Mouse (Mus musculus) cortical plate, adult 2 months (tissue): ENCODE measurements around the gene Rpl10a. TPM values are rescaled to one million over a fixed set of nuclear protein-coding genes. Genes with fewer than 3 reads are reported as not detected.

Experiments
- H3K27ac ChIP-seq: fragments of 200-500 bp; 2 replicates; pipeline ENCODE4 v1.5.1; 2012; ENCODE audit warnings: low read length, control low read depth, inconsistent platforms; ENCODE audit not compliant: insufficient read depth
- H3K4me1 ChIP-seq: fragments of 200-500 bp; 2 replicates; pipeline ENCODE4 v1.6.1; 2011; ENCODE audit warnings: low read length; ENCODE audit not compliant: control insufficient read depth, insufficient read depth
- H3K4me3 ChIP-seq: fragments of 200-500 bp; 2 replicates; pipeline ENCODE4 v1.5.1; 2011; ENCODE audit warnings: mild to moderate bottlenecking, low read length, control low read depth; ENCODE audit not compliant: insufficient read depth
- CTCF ChIP-seq: fragments of 200-500 bp; IDR thresholded peaks from 2 replicates; pipeline ENCODE4 v1.5.1; 2011; ENCODE audit warnings: mild to moderate bottlenecking, control low read depth, low read length; ENCODE audit not compliant: insufficient read depth; ENCODE audit errors: extremely low read depth
- POLR2A ChIP-seq: fragments of 200-500 bp; IDR thresholded peaks from 2 replicates; pipeline ENCODE4 v1.6.1; 2011; ENCODE audit warnings: mild to moderate bottlenecking, low read length, control low read depth; ENCODE audit not compliant: insufficient read depth; ENCODE audit errors: extremely low read depth
- polyA plus RNA-seq: library from polyadenylated mRNA; depleted of rRNA; stranded (reverse); fragments of >200 nt; gene quantifications from 2 replicates; pipeline ENCODE4 v1.2.3, GENCODE M21; 2012

Rpl10a gene
- polyA plus RNA-seq, 1 experiment, result 705 TPM

DNA sequence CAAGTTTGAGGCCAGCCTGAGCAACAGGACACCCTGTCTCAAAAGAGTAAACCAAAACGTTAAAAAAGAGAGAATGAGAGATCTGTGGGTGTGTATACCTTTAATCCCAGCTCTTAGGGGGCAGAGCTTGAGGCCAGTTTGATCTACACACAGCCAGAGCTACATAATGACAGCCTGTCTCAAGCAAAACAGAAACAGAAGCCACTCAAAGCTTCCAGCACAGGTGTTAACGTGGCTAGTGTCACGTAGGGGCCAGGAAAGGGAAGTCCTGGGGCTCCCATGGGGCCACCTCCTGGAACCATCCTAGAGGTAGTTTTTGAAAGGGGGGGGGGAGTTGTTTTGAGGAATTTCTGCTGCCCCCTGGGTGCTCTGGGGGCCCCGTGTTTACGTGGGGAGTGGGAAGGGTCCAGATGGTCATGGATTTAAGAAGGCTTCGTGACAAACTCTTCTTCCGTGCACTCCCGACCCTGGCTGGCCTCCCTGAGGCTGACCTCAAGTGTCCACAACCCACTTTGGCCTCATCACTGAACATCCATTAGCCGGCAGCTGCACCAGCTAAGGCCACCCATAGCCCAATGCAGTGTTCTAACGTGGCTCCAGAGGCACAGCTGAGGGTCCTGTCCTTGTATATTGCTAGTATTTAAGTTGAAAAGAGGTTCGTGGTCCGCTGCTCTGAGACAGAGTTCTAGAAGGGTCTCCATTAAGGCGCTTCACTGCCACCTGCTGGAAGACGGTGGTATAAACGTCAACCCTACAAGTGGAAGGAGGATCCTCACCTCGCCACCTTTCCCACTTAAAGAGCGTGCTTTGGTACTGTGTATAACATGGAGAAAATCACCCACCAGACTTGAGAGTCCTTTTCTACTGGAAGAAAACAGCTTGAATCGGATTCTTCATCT, 19.7 kb upstream of the Rpl10a start:
- Histone ChIP-seq H3K4me3 (no peak overlapping the region), H3K27ac (no peak overlapping the region), H3K4me1 (no peaks in the 10 kb centered on the region)
- TF ChIP-seq CTCF, result peak; percentile 96
- no peak for TF ChIP-seq POLR2A

DNA sequence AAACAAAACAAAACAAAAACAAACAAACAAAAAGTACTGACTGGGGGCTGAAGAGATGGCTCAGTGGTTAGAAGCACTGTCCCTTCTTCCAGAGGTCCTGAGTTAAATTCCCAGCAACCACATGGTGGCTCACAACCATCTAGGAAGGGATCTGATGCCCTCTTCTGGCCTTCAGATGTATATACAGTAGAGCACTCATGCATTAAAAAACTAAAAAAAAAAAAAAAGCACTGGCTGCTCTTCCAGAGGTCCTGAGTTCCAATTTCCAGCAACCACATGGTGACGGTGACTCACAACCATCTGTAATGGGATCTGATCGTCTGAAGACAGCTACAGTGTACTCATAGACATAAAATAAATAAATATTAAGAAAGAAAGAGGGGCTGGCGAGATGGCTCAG, 17.4 kb upstream of the Rpl10a start:
- H3K4me3 ChIP-seq, result no peak overlapping the region
- TF ChIP-seq POLR2A, result no peak
- TF ChIP-seq CTCF, result no peak
- H3K27ac ChIP-seq, result no peak overlapping the region
- peaks cover 5% of the 10 kb centered on the region for H3K4me1 ChIP-seq

DNA sequence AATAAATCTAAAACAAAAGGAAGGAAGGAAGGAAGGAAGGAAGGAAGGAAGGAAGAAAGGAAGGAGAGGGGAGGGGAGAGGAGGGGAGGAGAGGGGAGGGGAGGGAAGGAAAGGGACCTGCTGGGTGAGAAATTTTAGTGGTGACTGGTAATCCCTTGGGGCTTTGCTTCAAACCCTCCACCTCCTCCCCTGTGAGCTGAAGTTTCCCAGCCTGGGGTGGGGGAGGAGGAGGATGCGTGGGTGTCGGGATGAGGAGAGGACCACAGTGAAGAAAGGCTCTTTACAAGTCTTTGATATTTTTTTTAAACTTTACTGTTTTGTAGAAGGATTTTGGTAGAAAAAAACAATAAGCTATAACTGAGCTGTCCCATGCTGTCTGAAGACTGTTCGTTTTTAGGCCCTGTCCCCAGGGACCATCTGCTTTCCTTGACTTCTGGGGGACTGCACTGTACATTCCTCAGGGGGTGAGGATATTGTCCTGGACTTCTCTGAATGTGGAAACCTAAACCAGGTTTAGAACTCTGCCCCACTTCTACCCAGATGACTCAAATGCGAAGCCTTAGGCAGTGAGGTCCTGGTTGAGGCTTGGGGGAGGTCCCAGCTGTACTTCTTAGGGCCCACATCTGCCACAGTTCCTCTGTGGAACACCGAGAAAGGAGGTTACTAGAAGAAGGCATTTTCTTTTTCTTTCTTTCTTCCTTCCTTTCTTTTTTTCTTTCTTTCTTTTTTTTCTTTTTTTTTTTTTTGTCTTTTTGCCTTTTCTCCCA, 16.7 kb upstream of the Rpl10a start:
- TF ChIP-seq POLR2A (no peak), CTCF (no peak)
- H3K4me3 ChIP-seq, result no peak overlapping the region
- no peak overlapping the region for H3K27ac ChIP-seq
- H3K4me1 ChIP-seq, result peaks cover 5% of the 10 kb centered on the region

DNA sequence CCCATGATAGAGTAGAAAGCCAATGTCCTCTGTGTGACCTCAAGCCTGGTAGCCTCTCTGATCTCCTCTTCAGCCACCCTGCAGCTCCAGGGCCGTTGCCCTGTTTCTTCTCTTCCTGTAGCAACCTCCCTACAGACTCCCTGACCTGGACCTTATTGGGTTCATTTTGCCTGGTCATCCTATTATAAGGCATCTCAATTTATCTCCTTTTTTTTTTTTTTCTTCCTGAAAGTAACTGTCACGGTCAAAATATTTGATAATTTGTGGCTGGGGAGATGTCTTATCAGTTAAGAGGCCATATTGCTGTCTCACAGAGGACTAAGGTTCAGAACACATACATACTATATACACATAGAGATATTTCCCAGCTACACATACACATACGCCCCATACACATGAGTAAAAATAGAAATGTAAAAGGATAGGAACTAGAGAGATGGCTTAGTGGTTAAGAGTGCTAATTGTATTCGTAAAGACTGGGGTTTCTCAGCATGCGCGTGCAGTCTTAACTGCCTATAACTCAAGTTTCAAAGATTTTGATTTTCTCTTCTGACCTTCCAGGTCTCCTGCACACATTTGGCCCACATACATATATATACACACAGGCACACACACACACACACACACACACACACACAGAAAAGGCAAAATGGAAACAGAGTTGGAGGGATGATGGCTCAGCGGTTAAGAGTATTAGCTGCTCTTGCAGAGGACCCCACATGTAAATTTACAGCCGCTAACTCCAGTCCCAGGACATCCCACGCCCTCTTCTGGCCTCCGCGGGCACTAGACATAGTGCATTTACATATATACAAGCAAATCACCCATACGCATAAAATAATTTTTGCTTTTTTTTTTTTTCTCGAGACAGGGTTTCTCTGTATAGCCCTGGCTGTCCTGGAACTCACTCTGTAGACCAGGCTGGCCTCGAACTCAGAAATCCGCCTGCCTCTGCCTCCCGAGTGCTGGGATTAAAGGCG, 15.7 kb upstream of the Rpl10a start:
- H3K27ac ChIP-seq, result no peak overlapping the region
- peaks cover 5% of the 10 kb centered on the region for H3K4me1 ChIP-seq
- peak overlapping the region; percentile 74 for H3K4me3 ChIP-seq
- no peak for TF ChIP-seq POLR2A
- 0 out of 2 replicates have a peak, but pooled peaks have one; percentile 5 for TF ChIP-seq CTCF

DNA sequence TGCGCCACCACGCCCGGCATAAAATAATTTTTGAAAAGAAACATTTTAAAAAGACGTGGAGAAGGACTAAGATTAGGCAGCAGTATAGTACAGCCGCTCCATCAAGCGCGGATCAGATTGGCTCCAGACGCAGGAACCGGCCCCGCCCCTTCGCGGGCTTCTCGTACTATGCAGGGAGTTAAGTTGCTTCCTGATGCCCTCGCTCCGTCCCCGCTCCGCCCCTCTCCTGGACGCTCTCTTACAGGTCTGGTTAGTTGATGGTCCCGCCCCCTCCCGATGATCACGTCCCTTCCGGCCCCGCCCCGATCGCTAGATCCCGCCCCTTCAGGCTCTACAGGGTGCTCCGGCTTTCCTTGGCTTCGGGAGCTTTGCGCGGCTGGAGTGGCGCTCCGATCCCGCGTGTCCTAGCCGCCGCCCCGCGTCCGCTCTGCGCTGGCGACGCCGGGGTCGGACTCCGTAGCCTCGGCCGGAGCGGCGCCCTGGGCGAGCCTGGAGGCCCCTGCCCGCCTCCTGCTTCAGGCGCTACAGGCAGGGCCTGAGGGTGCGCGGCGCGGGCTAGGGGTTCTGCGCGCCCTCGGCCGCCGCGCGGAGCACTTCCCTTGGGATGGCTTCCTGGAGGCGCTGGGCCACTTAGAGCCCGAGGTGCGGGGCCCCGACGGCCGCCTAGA, 14.9 kb upstream of the Rpl10a start, which contains the start of gene Fance:
Gene Fance, plus strand, starts transcription at position 308 of the 668 bp plus-strand sequence.
- H3K27ac ChIP-seq, result 0 out of 2 replicates have a peak within 1 kb of the TSS, but pooled peaks have one; percentile 52
- peaks cover 5% of the 10 kb centered on the region for H3K4me1 ChIP-seq
- no peak for TF ChIP-seq CTCF
- TF ChIP-seq POLR2A, result peak; percentile 78; the same call in 1 of the 2 replicates
- peak within 1 kb of the TSS; percentile 74 for H3K4me3 ChIP-seq

DNA sequence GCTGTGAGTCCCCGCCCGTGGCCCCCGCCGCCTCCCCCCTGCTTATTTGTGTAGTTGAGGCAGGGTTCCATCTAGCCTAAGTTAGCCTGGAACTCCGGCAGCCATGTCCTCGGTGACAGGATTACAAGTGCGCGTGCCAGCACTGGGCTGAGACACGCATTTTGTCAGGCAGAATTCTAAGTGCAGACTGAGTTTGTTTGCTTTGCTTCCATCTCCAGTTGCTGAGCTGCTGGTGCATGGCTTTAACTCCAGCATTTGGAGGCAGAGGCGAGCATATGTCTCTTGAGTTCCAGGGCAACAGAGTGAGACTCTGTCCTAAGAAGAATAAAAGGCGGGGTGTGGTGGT, 14.4 kb upstream of the Rpl10a start:
- TF ChIP-seq CTCF (no peak), POLR2A (no peak)
- Histone ChIP-seq H3K4me3 (peak overlapping the region; percentile 74), H3K27ac (no peak overlapping the region), H3K4me1 (peaks cover 5% of the 10 kb centered on the region)

DNA sequence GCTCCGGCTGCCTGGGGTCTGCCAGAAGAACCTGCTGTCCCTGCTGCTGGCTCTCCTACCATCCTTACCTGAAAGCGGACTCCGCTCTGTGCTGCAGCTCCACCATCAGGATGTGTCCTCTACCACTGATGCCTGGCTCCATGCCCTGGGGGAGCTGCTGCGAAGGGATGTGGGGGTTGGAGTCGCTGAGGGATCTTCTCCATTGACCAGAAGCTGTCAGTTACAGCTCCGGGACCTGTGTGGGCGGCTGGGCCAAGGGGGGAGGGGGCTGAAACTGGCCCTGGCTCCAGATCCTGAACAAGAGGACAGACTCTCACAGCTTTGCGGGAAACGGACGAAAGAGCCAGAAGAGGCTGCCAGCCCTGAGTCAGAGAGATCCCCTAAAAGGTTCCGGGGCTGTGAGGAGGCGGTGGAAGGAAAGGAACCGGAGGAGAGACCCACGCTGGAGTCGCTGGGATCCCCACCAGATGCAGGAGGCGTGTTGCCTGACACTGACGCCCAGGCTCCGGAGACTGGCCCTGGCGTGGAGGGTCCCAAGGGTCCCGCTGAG, 12.6 kb upstream of the Rpl10a start:
- TF ChIP-seq CTCF (no peak), POLR2A (no peak)
- Histone ChIP-seq H3K4me1 (peaks cover 5% of the 10 kb centered on the region), H3K27ac (no peak overlapping the region)

DNA sequence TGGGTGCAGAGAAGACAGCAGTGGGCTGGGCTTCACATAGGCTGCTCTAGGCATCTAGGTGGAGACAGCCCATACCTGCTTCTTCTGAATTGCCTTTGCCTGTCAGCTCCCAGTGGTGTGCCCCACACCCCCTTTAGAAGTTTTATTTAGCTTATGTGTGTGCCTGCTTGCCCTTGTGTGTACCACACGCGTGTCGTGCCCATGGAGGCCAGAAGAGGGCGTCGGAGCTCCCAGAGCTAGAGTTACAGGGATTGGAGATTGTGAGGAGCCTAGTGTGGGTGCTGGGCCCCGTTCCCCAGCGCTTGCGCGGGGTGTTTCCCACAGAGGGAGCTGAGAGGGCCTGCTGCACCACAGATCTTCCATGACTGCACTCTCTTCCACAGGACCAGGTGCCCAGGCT, 11.8 kb upstream of the Rpl10a start:
- TF ChIP-seq POLR2A, result no peak
- TF ChIP-seq CTCF, result no peak
- peaks cover 5% of the 10 kb centered on the region for H3K4me1 ChIP-seq

More for the DNA sequence above, 12.6 kb upstream of the Rpl10a start:
- H3K4me3 ChIP-seq, result no peak overlapping the region

More for the DNA sequence above, 11.8 kb upstream of the Rpl10a start:
- Histone ChIP-seq H3K27ac (no peak overlapping the region), H3K4me3 (no peak overlapping the region)
